In genomic region chr1:118335847-118336246, GRCm38 (mm10) we compare ENCODE assay signal across 16 mouse cellular contexts. TPM values are rescaled to one million over a fixed set of nuclear protein-coding genes. Genes with fewer than 3 reads are reported as not detected.
A peak's percentile ranks its signal among the peaks of the same experiment; 100 is the strongest.
DNase-seq lines count a peak whose midpoint lies in the region; ATAC-seq and TF ChIP-seq lines count a peak whose summit lies in the region.
"Had no signal": no experiment of that assay in that cellular context is flagged by ENCODE, and none has a peak within 500 bp of the region (broad histone marks: within the 10 kb centered on the region; RNA-seq: fewer than 3 reads in every experiment).

No protein-coding gene starts in this region.

- H3K9ac ChIP-seq in intestine, postnatal 0 days (ENCODE audit: low read depth, low read length) = no peak overlapping the region
- no peak overlapping the region for H3K9ac ChIP-seq in intestine, embryonic 16.5 days (ENCODE audit: low read depth, low read length)
- H3K9ac ChIP-seq in midbrain, embryonic 14.5 days (replicated peaks; ENCODE audit: low read length) = no peak overlapping the region
- H3K9ac ChIP-seq: forebrain, embryonic 15.5 days; neural tube, embryonic 12.5 days had no signal

- peak; percentile 48 for TF ChIP-seq CTCF in intestine, postnatal 0 days (IDR thresholded peaks at IDR 0.05; ENCODE audit: low read depth)

- H3K36me3 ChIP-seq in intestine, postnatal 0 days (ENCODE audit: control insufficient read depth, insufficient read depth) = peaks cover 39% of the 10 kb centered on the region
- H3K36me3 ChIP-seq in intestine, embryonic 16.5 days (ENCODE audit: control insufficient read depth, insufficient read depth, low read length) = no peaks in the 10 kb centered on the region; the same call in 1 of the 2 replicates
- H3K36me3 ChIP-seq in midbrain, embryonic 14.5 days (ENCODE audit: control insufficient read depth, insufficient read depth, low read length) = peaks cover 48% of the 10 kb centered on the region
- peaks cover 54% of the 10 kb centered on the region for H3K36me3 ChIP-seq in midbrain, embryonic 10.5 days

- H3K27me3 ChIP-seq in intestine, postnatal 0 days (replicated peaks; ENCODE audit: control insufficient read depth, insufficient read depth, low read length) = no peaks in the 10 kb centered on the region
- no peaks in the 10 kb centered on the region for H3K27me3 ChIP-seq in intestine, embryonic 16.5 days (replicated peaks; ENCODE audit: control insufficient read depth, insufficient read depth, low read length)
- H3K27me3 ChIP-seq in midbrain, embryonic 14.5 days (ENCODE audit: control insufficient read depth, insufficient read depth, low read length) = no peaks in the 10 kb centered on the region
- no peaks in the 10 kb centered on the region for H3K27me3 ChIP-seq in midbrain, embryonic 10.5 days (ENCODE audit: low read depth, poor library complexity, severe bottlenecking)
- H3K27me3 ChIP-seq: forebrain, embryonic 15.5 days; neural tube, embryonic 12.5 days had no signal

- no peak overlapping the region for H3K4me2 ChIP-seq in intestine, postnatal 0 days (replicated peaks; ENCODE audit: low read depth)
- no peak overlapping the region for H3K4me2 ChIP-seq in intestine, embryonic 16.5 days (ENCODE audit: low read depth, low read length)
- H3K4me2 ChIP-seq in midbrain, embryonic 14.5 days (ENCODE audit: low read length) = no peak overlapping the region
- H3K4me2 ChIP-seq: forebrain, embryonic 15.5 days; neural tube, embryonic 12.5 days had no signal

- no peaks in the 10 kb centered on the region for H3K4me1 ChIP-seq in intestine, postnatal 0 days (replicated peaks; ENCODE audit: control insufficient read depth, insufficient read depth, low read length)
- no peaks in the 10 kb centered on the region for H3K4me1 ChIP-seq in intestine, embryonic 16.5 days (ENCODE audit: control insufficient read depth, insufficient read depth, low read length)
- no peaks in the 10 kb centered on the region for H3K4me1 ChIP-seq in midbrain, embryonic 14.5 days (ENCODE audit: control insufficient read depth, insufficient read depth, low read length)
- H3K4me1 ChIP-seq in midbrain, embryonic 10.5 days = no peaks in the 10 kb centered on the region
- H3K4me1 ChIP-seq: forebrain, embryonic 15.5 days; neural tube, embryonic 12.5 days had no signal

- DNase-seq in midbrain, embryonic 14.5 days = peak; percentile 40
- DNase-seq in midbrain, embryonic 10.5 days (ENCODE audit: low spot score) = no peak
- DNase-seq in MN1 (ENCODE audit: low spot score) = peak; percentile 48
- DNase-seq in retina, embryonic 14.5 days (ENCODE audit: low spot score) = peak; percentile 32
- no peak for DNase-seq in cerebellum, postnatal 4 days (ENCODE audit: low spot score in 2 of 2)
- no peak for DNase-seq in c-Kit-positive CD71-positive TER-119-positive erythroid progenitor cells, embryonic 14.5 days (ENCODE audit: low spot score)
- DNase-seq: adrenal gland, postnatal 14 days; cerebellum, adult 11 months; embryo, embryonic 11 days; heart, postnatal 36 days; right cerebral cortex, postnatal 14 days had no signal

- H3K27ac ChIP-seq in intestine, postnatal 0 days (ENCODE audit: low read depth, low read length) = no peak overlapping the region
- H3K27ac ChIP-seq in intestine, embryonic 16.5 days (ENCODE audit: low read length) = no peak overlapping the region
- no peak overlapping the region for H3K27ac ChIP-seq in midbrain, embryonic 14.5 days (replicated peaks; ENCODE audit: low read depth, low read length)
- no peak overlapping the region for H3K27ac ChIP-seq in midbrain, embryonic 10.5 days (replicated peaks)
- H3K27ac ChIP-seq: forebrain, embryonic 15.5 days; macrophage; neural tube, embryonic 12.5 days had no signal

- no peak overlapping the region for H3K4me3 ChIP-seq in intestine, postnatal 0 days (ENCODE audit: low read depth, low read length)
- no peak overlapping the region for H3K4me3 ChIP-seq in intestine, embryonic 16.5 days (ENCODE audit: low read length)
- H3K4me3 ChIP-seq in midbrain, embryonic 14.5 days (replicated peaks; ENCODE audit: low read depth, low read length) = no peak overlapping the region
- H3K4me3 ChIP-seq in midbrain, embryonic 10.5 days = no peak overlapping the region
- H3K4me3 ChIP-seq: forebrain, embryonic 15.5 days; neural tube, embryonic 12.5 days had no signal

- no peaks in the 10 kb centered on the region for H3K9me3 ChIP-seq in intestine, postnatal 0 days (ENCODE audit: control insufficient read depth)
- no peaks in the 10 kb centered on the region for H3K9me3 ChIP-seq in intestine, embryonic 16.5 days (ENCODE audit: control insufficient read depth, low read length)
- H3K9me3 ChIP-seq in midbrain, embryonic 14.5 days (ENCODE audit: control insufficient read depth, low read length) = no peaks in the 10 kb centered on the region
- H3K9me3 ChIP-seq in midbrain, embryonic 10.5 days (replicated peaks) = no peaks in the 10 kb centered on the region
- H3K9me3 ChIP-seq: forebrain, embryonic 15.5 days; neural tube, embryonic 12.5 days had no signal

- ATAC-seq in intestine, postnatal 0 days = no peak
- ATAC-seq in intestine, embryonic 16.5 days = no peak
- no peak; the same call in 1 of the 2 replicates for ATAC-seq in midbrain, embryonic 14.5 days (ENCODE audit: low FRiP score, low TSS enrichment)
- ATAC-seq: forebrain, embryonic 15.5 days had no signal

RNA-seq across cellular contexts. Expression of gene Nifk, which starts 14.2 kb away (rescaled TPM):
- polyA plus RNA-seq in intestine, postnatal 0 days (2015; fragmentation: Nextera tagmentation; extraction: Ambion mirVana) = 38.0 and 41.4 TPM in 2 replicates
- polyA plus RNA-seq in intestine, embryonic 16.5 days (2015; fragmentation: Nextera tagmentation; extraction: Ambion mirVana) = 74.1 and 81.6 TPM in 2 replicates
- polyA plus RNA-seq in midbrain, embryonic 14.5 days (2014; fragmentation: Nextera tagmentation; extraction: Ambion mirVana) = 70.0 and 75.8 TPM in 2 replicates
- polyA plus RNA-seq in midbrain, embryonic 10.5 days (2016; fragmentation: Nextera tagmentation; extraction: Ambion mirVana) = 93.0 and 105 TPM in 2 replicates

RNA-seq across cellular contexts. Expression of gene Tsn, which starts 24.3 kb away (rescaled TPM):
- 138 TPM in 2 replicates for polyA plus RNA-seq in intestine, postnatal 0 days (2015; fragmentation: Nextera tagmentation; extraction: Ambion mirVana)
- polyA plus RNA-seq in intestine, embryonic 16.5 days (2015; fragmentation: Nextera tagmentation; extraction: Ambion mirVana) = 215 and 239 TPM in 2 replicates
- 499 and 519 TPM in 2 replicates for polyA plus RNA-seq in midbrain, embryonic 14.5 days (2014; fragmentation: Nextera tagmentation; extraction: Ambion mirVana)
- polyA plus RNA-seq in midbrain, embryonic 10.5 days (2016; fragmentation: Nextera tagmentation; extraction: Ambion mirVana) = 403 and 418 TPM in 2 replicates

RNA-seq across cellular contexts. Expression of gene Clasp1, which starts 53.0 kb away (rescaled TPM):
- 8.7 and 11.5 TPM in 2 replicates for polyA plus RNA-seq in intestine, postnatal 0 days (2015; fragmentation: Nextera tagmentation; extraction: Ambion mirVana)
- polyA plus RNA-seq in intestine, embryonic 16.5 days (2015; fragmentation: Nextera tagmentation; extraction: Ambion mirVana) = 24.0 and 24.9 TPM in 2 replicates
- polyA plus RNA-seq in midbrain, embryonic 14.5 days (2014; fragmentation: Nextera tagmentation; extraction: Ambion mirVana) = 116 and 140 TPM in 2 replicates
- 87.3 and 106 TPM in 2 replicates for polyA plus RNA-seq in midbrain, embryonic 10.5 days (2016; fragmentation: Nextera tagmentation; extraction: Ambion mirVana)

Comparison
In these comparisons a context has a peak if more than half of its experiments do, and no peak if none do; other contexts are left out.
1. DNase-seq: peak in midbrain, embryonic 14.5 days (single experiment), MN1 (single experiment) and retina, embryonic 14.5 days (single experiment); none in midbrain, embryonic 10.5 days (single experiment), cerebellum, postnatal 4 days (0 of 2) and c-Kit-positive CD71-positive TER-119-positive erythroid progenitor cells, embryonic 14.5 days (single experiment).